Mouse (Mus musculus) C2C12 (cell line): Measurements from ENCODE around the gene Dph2. TPM values are rescaled to one million over a fixed set of nuclear protein-coding genes. Genes with fewer than 3 reads are reported as not detected.
A peak's percentile ranks its signal among the peaks of the same experiment; 100 is the strongest.

ENCODE experiments used
- H3K27me3 ChIP-seq: one replicate; pipeline ENCODE4 v1.6.1; 2011; ENCODE audit not compliant: control insufficient read depth, insufficient read depth, insufficient read length
- H3K36me3 ChIP-seq: one replicate; pipeline ENCODE4 v1.6.1; 2011; ENCODE audit not compliant: control insufficient read depth, insufficient read depth
- H3K4me3 ChIP-seq: one replicate; pipeline ENCODE4 v1.5.1; 2011; ENCODE audit warnings: mild to moderate bottlenecking, control low read depth; ENCODE audit not compliant: poor library complexity, insufficient read depth, severe bottlenecking
- H3K79me2 ChIP-seq: one replicate; pipeline ENCODE4 v1.6.1; 2011; ENCODE audit not compliant: control insufficient read depth, insufficient read depth
- H3K79me3 ChIP-seq: one replicate; pipeline ENCODE4 v1.6.1; 2011; ENCODE audit warnings: low read depth, control low read depth
- H3ac ChIP-seq: one replicate; pipeline ENCODE3; 2011; ENCODE audit warnings: low read depth; ENCODE audit not compliant: control insufficient read depth, insufficient read length
- CEBPB ChIP-seq: IDR thresholded peaks from one replicate; pipeline ENCODE4 v1.6.1; 2011; ENCODE audit warnings: low read depth, mild to moderate bottlenecking, control low read depth, moderate library complexity
- CTCF ChIP-seq: IDR thresholded peaks from one replicate; pipeline ENCODE4 v1.5.1; 2011; ENCODE audit not compliant: control insufficient read depth, insufficient read depth, insufficient read length
- FOSL1 ChIP-seq: IDR thresholded peaks from one replicate; pipeline ENCODE4 v1.8.0; 2011; ENCODE audit warnings: mild to moderate bottlenecking, low read length; ENCODE audit not compliant: poor library complexity, insufficient read depth, severe bottlenecking
- MAX ChIP-seq: IDR thresholded peaks from one replicate; pipeline ENCODE4 v1.6.1; 2011; ENCODE audit warnings: mild to moderate bottlenecking, control low read depth
- MYOD1 ChIP-seq: IDR thresholded peaks from one replicate; pipeline ENCODE4 v1.6.1; 2011; ENCODE audit warnings: low read depth; ENCODE audit not compliant: control insufficient read depth, insufficient read length
- MYOG ChIP-seq: IDR thresholded peaks from one replicate; pipeline ENCODE4 v1.6.1; 2011; ENCODE audit not compliant: control insufficient read depth, insufficient read length; ENCODE audit errors: extremely low read depth
- USF1 ChIP-seq: IDR thresholded peaks from one replicate; pipeline ENCODE4 v1.6.1; 2011; ENCODE audit warnings: low read depth, mild to moderate bottlenecking, control low read depth, moderate library complexity
- long read RNA-seq, 2 experiments: library from polyadenylated mRNA; unstranded; transcript quantifications; one replicate each; pipeline ENCODE4 v2.0.0; 2019 to 2020
- polyA plus RNA-seq: library from polyadenylated mRNA; unstranded; fragments of >200 nt; fragmentation: generic; extraction: Trizol; gene quantifications from one replicate; pipeline ENCODE4 v1.2.1, GENCODE M21; 2012; ENCODE audit warnings: missing spikeins

Dph2 gene
- polyA plus RNA-seq, result 16.4 TPM
- long read RNA-seq, experiment 1, partial matches to known transcripts, result 1 of 7 reads
- long read RNA-seq, experiment 1, other reads (novel, unspliced or antisense), result 2 of 7 reads
- long read RNA-seq, experiment 2, transcript Dph2-201 (6 exons, 2,555 nt), result major isoform, 135 of 177 reads
- long read RNA-seq, experiment 2, partial matches to known transcripts, result 5 of 177 reads
- long read RNA-seq, experiment 2, other reads (novel, unspliced or antisense), result 33 of 177 reads

GRCm38 (mm10) chr4:117891738-117892161, at the start of gene Dph2:
Gene Dph2, minus strand, starts transcription at chr4:117892032.
- H3K79me3 ChIP-seq, result peaks cover 5% of the 10 kb centered on the region
- peak; percentile 56 for TF ChIP-seq MAX
- no peak for TF ChIP-seq CTCF
- TF ChIP-seq CEBPB, result no peak
- no peak for TF ChIP-seq FOSL1
- H3K79me2 ChIP-seq, result peaks cover 18% of the 10 kb centered on the region
- peaks cover 26% of the 10 kb centered on the region for H3K36me3 ChIP-seq
- peak within 1 kb of the TSS; percentile 89 for H3K4me3 ChIP-seq
- H3K27me3 ChIP-seq, result no peaks in the 10 kb centered on the region
- peak within 1 kb of the TSS; percentile 98 for H3ac ChIP-seq

- H3K4me3 ChIP-seq, result no peak overlapping the region
- H3K36me3 ChIP-seq, result no peaks in the 10 kb centered on the region
- H3ac ChIP-seq, result no peak overlapping the region
- H3K79me3 ChIP-seq, result no peaks in the 10 kb centered on the region
- H3K79me2 ChIP-seq, result no peaks in the 10 kb centered on the region
- H3K27me3 ChIP-seq, result no peaks in the 10 kb centered on the region
- no peak for TF ChIP-seq MAX
- TF ChIP-seq FOSL1, result no peak
- no peak for TF ChIP-seq MYOG
- TF ChIP-seq CTCF, result no peak
- no peak for TF ChIP-seq MYOD1
- no peak for TF ChIP-seq CEBPB
- no peak for TF ChIP-seq USF1
Measured at GRCm38 (mm10) chr4:117936964-117937363, 45.1 kb upstream of the Dph2 start.

- Histone ChIP-seq H3K79me2 (no peaks in the 10 kb centered on the region), H3ac (no peak overlapping the region), H3K36me3 (no peaks in the 10 kb centered on the region), H3K4me3 (no peak overlapping the region), H3K27me3 (no peaks in the 10 kb centered on the region), H3K79me3 (no peaks in the 10 kb centered on the region)
- no peak for TF ChIP-seq CTCF
Measured at GRCm38 (mm10) chr4:117934081-117934480, 42.2 kb upstream of the Dph2 start.

- H3K79me2 ChIP-seq, result no peaks in the 10 kb centered on the region
- no peak for TF ChIP-seq MAX
- no peak for TF ChIP-seq FOSL1
- TF ChIP-seq MYOD1, result no peak
- no peak for TF ChIP-seq CEBPB
- no peak for TF ChIP-seq CTCF
- TF ChIP-seq USF1, result no peak
- no peak for TF ChIP-seq MYOG
- no peak overlapping the region for H3K4me3 ChIP-seq
- no peak overlapping the region for H3ac ChIP-seq
- H3K79me3 ChIP-seq, result no peaks in the 10 kb centered on the region
- H3K27me3 ChIP-seq, result no peaks in the 10 kb centered on the region
- no peaks in the 10 kb centered on the region for H3K36me3 ChIP-seq
Measured at GRCm38 (mm10) chr4:117933248-117933647, 41.4 kb upstream of the Dph2 start.

GRCm38 (mm10) chr4:117929391-117929881, 37.6 kb upstream of the Dph2 start, which contains the start of gene Artn:
Gene Artn, minus strand, starts transcription at chr4:117929763.
- Histone ChIP-seq H3ac (peak within 1 kb of the TSS; percentile 76), H3K4me3 (peak within 1 kb of the TSS; percentile 18), H3K79me2 (no peaks in the 10 kb centered on the region), H3K36me3 (no peaks in the 10 kb centered on the region), H3K27me3 (no peaks in the 10 kb centered on the region), H3K79me3 (no peaks in the 10 kb centered on the region)
- no peak for TF ChIP-seq MYOG
- TF ChIP-seq MAX, result no peak
- no peak for TF ChIP-seq USF1
- TF ChIP-seq CTCF, result no peak
- TF ChIP-seq MYOD1, result no peak
- no peak for TF ChIP-seq FOSL1

- H3K79me3 ChIP-seq, result no peaks in the 10 kb centered on the region
- H3K4me3 ChIP-seq, result peak overlapping the region; percentile 18
- TF ChIP-seq CTCF (peak; percentile 19), MYOG (no peak)
- no peaks in the 10 kb centered on the region for H3K79me2 ChIP-seq
- H3K27me3 ChIP-seq, result no peaks in the 10 kb centered on the region
- H3K36me3 ChIP-seq, result no peaks in the 10 kb centered on the region
- peak overlapping the region; percentile 31 for H3ac ChIP-seq
Measured at GRCm38 (mm10) chr4:117928699-117929241, 36.9 kb upstream of the Dph2 start.
